Mouse (Mus musculus): ENCODE measurements around the gene Phyhd1. TPM values are rescaled to one million over a fixed set of nuclear protein-coding genes. Genes with fewer than 3 reads are reported as not detected.

Phyhd1 gene
- total RNA-seq (2021), result 10 to 100 TPM; 21.7 to 27.3 TPM
- long read RNA-seq, experiment 1, partial matches to known transcripts, result 0 of 4 reads
- long read RNA-seq, experiment 1, other reads (novel, unspliced or antisense), result 2 of 4 reads
- long read RNA-seq, experiment 2, partial matches to known transcripts, result 0 of 6 reads
- long read RNA-seq, experiment 2, other reads (novel, unspliced or antisense), result 2 of 6 reads

- Histone ChIP-seq H3K27ac (peak within 1 kb of the TSS; percentile 91), H3K4me3 (no peak within 1 kb of the TSS)
- TF ChIP-seq CTCF (IDR thresholded peaks at IDR 0.05), result no peak
- intact Hi-C loops (cut with DNase I), result loop anchor here (1.0 kb wide), 1 partner anchor 24 kb away; no protein-coding TSS in a partner anchor
- peak; percentile 39 to 55 for DNase-seq (ENCODE audit: extremely low spot score in 1 of 2, low spot score in 2 of 2)
Observed at GRCm38 (mm10) chr2:30265767-30266253, at the start of gene Phyhd1. Gene Phyhd1, plus strand, starts transcription at chr2:30266203.

GRCm38 (mm10) chr2:30216293-30216692 lies 49.7 kb upstream of the Phyhd1 start:
- intact Hi-C loops (cut with DNase I), result no loop called here
- TF ChIP-seq CTCF (IDR thresholded peaks at IDR 0.05), result no peak

GRCm38 (mm10) chr2:30235593-30235992 lies 30.4 kb upstream of the Phyhd1 start:
- TF ChIP-seq CTCF (IDR thresholded peaks at IDR 0.05), result no peak
- intact Hi-C loops (cut with DNase I), result no loop called here
- H3K27ac ChIP-seq, result no peak overlapping the region
- no peak for DNase-seq (ENCODE audit: extremely low spot score in 1 of 2, low spot score in 2 of 2)
- H3K4me3 ChIP-seq, result no peak overlapping the region

More at GRCm38 (mm10) chr2:30216293-30216692, 49.7 kb upstream of the Phyhd1 start:
- no peak overlapping the region for H3K27ac ChIP-seq
- H3K4me3 ChIP-seq, result no peak overlapping the region
- DNase-seq (ENCODE audit: extremely low spot score in 1 of 2, low spot score in 2 of 2), result no peak

GRCm38 (mm10) chr2:30236426-30237198 lies 29.4 kb upstream of the Phyhd1 start:
- peak overlapping the region; percentile 91 for H3K27ac ChIP-seq
- H3K4me3 ChIP-seq, result peak overlapping the region; percentile 94
- intact Hi-C loops (cut with DNase I), result loop anchor here (1.0 kb wide), 3 partner anchors 31 to 58 kb away; partner anchors contain the start of genes Kyat1 and Spout1
- no peak for TF ChIP-seq CTCF (IDR thresholded peaks at IDR 0.05)
- no peak for DNase-seq (ENCODE audit: extremely low spot score in 1 of 2, low spot score in 2 of 2)

GRCm38 (mm10) chr2:30237199-30237880 lies 28.7 kb upstream of the Phyhd1 start, which contains the start of gene Lrrc8a:
Gene Lrrc8a, plus strand, starts transcription at chr2:30237715.
- TF ChIP-seq CTCF (IDR thresholded peaks at IDR 0.05), result peak; percentile 31
- DNase-seq (ENCODE audit: extremely low spot score in 1 of 2, low spot score in 2 of 2), result peak; percentile 100
- H3K4me3 ChIP-seq, result peak within 1 kb of the TSS; percentile 94
- H3K27ac ChIP-seq, result peak within 1 kb of the TSS; percentile 91
- intact Hi-C loops (cut with DNase I), result loop anchor here (1.0 kb wide), 3 partner anchors 32 to 59 kb away; partner anchors contain the start of genes Kyat1 and Spout1

- intact Hi-C loops (cut with DNase I), result loop anchor here (1.0 kb wide), 3 partner anchors 32 to 60 kb away; partner anchors contain the start of genes Kyat1 and Spout1
- TF ChIP-seq CTCF (IDR thresholded peaks at IDR 0.05), result no peak; the same call in none of the 2 replicates
- Histone ChIP-seq H3K4me3 (peak overlapping the region; percentile 94), H3K27ac (peak overlapping the region; percentile 91)
- DNase-seq (ENCODE audit: extremely low spot score in 1 of 2, low spot score in 2 of 2), result peak; percentile 67
Observed at GRCm38 (mm10) chr2:30237881-30238280, 28.1 kb upstream of the Phyhd1 start.

- peak overlapping the region; percentile 91 for H3K27ac ChIP-seq
- peak overlapping the region; percentile 94 for H3K4me3 ChIP-seq
- no peak for DNase-seq (ENCODE audit: extremely low spot score in 1 of 2, low spot score in 2 of 2)
- intact Hi-C loops (cut with DNase I), result no loop called here
- TF ChIP-seq CTCF (IDR thresholded peaks at IDR 0.05), result no peak
Observed at GRCm38 (mm10) chr2:30238906-30239465, 27.0 kb upstream of the Phyhd1 start.

GRCm38 (mm10) chr2:30239777-30240176 lies 26.2 kb upstream of the Phyhd1 start:
- TF ChIP-seq CTCF (IDR thresholded peaks at IDR 0.05), result no peak
- peak overlapping the region; percentile 13; the same call in 1 of the 2 replicates for H3K4me3 ChIP-seq
- DNase-seq (ENCODE audit: extremely low spot score in 1 of 2, low spot score in 2 of 2), result no peak
- H3K27ac ChIP-seq, result peak overlapping the region; percentile 91; the same call in 1 of the 2 replicates
- intact Hi-C loops (cut with DNase I), result no loop called here

GRCm38 (mm10) chr2:30240267-30240666 lies 25.7 kb upstream of the Phyhd1 start, which contains the start of gene Gm28035:
Gene Gm28035, plus strand, starts transcription at chr2:30240567.
- Histone ChIP-seq H3K4me3 (peak within 1 kb of the TSS; percentile 13; the same call in 1 of the 2 replicates), H3K27ac (peak within 1 kb of the TSS; percentile 91; the same call in 1 of the 2 replicates)
- intact Hi-C loops (cut with DNase I), result no loop called here
- DNase-seq (ENCODE audit: extremely low spot score in 1 of 2, low spot score in 2 of 2), result no peak
- TF ChIP-seq CTCF (IDR thresholded peaks at IDR 0.05), result no peak

GRCm38 (mm10) chr2:30242509-30242908 lies 23.5 kb upstream of the Phyhd1 start:
- no peak for TF ChIP-seq CTCF (IDR thresholded peaks at IDR 0.05)
- Histone ChIP-seq H3K4me3 (no peak overlapping the region), H3K27ac (peak overlapping the region; percentile 6)
- intact Hi-C loops (cut with DNase I), result loop anchor here (1.0 kb wide), 1 partner anchor 24 kb away; the partner anchor contains the start of gene Phyhd1
- DNase-seq (ENCODE audit: extremely low spot score in 1 of 2, low spot score in 2 of 2), result no peak

GRCm38 (mm10) chr2:30243391-30243790 lies 22.6 kb upstream of the Phyhd1 start:
- no peak for TF ChIP-seq CTCF (IDR thresholded peaks at IDR 0.05)
- Histone ChIP-seq H3K27ac (peak overlapping the region; percentile 6), H3K4me3 (no peak overlapping the region)
- intact Hi-C loops (cut with DNase I), result no loop called here
- DNase-seq (ENCODE audit: extremely low spot score in 1 of 2, low spot score in 2 of 2), result no peak

Measured in left cerebral cortex, adult 2 months (tissue).